Mouse (Mus musculus) CH12.LX (cell line): ENCODE measurements around the gene Atoh7. TPM values are rescaled to one million over a fixed set of nuclear protein-coding genes. Genes with fewer than 3 reads are reported as not detected.

Source experiments
- DNase-seq: peaks from one replicate; pipeline ENCODE4 v3.0.0-alpha.2; 2013; ENCODE audit errors: extremely low read depth
- H3K27ac ChIP-seq: 2 replicates; pipeline ENCODE4 v1.5.1; 2012; ENCODE audit warnings: low read depth, mild to moderate bottlenecking, control low read depth, moderate library complexity; ENCODE audit not compliant: insufficient read depth
- H3K27me3 ChIP-seq: replicated peaks from 2 replicates; pipeline ENCODE3; 2012; ENCODE audit warnings: inconsistent platforms
- H3K36me3 ChIP-seq, 2 experiments: replicated peaks in 1 of 2; 2 replicates each; pipeline versions ENCODE3 to v1.6.1; 2012; ENCODE audit warnings: inconsistent platforms in 1 of 2, low read length in 1 of 2, mild to moderate bottlenecking in 1 of 2, mixed read lengths in 1 of 2, moderate library complexity in 1 of 2; ENCODE audit not compliant: control insufficient read depth in 1 of 2, insufficient read depth in 1 of 2
- H3K4me1 ChIP-seq, 2 experiments: 2 replicates each; pipeline ENCODE4 v1.6.1; 2012; ENCODE audit warnings: inconsistent platforms in 1 of 2, moderate library complexity in 1 of 2; ENCODE audit not compliant: insufficient read depth in 2 of 2, control insufficient read depth in 1 of 2
- H3K4me2 ChIP-seq: 2 replicates; pipeline ENCODE4 v1.6.1; 2012; ENCODE audit warnings: low read depth, mild to moderate bottlenecking, control low read depth; ENCODE audit not compliant: poor library complexity, insufficient read depth, severe bottlenecking
- H3K4me3 ChIP-seq, 3 experiments: fragments of 150-350 bp in 1 of 3; sonication (generic) in 1 of 3; replicated peaks in 1 of 3; 2 replicates each; pipeline versions ENCODE3 to v1.5.1; 2011 to 2012; ENCODE audit warnings: low read depth in 2 of 3, low read length in 2 of 3, mild to moderate bottlenecking in 2 of 3, moderate library complexity in 2 of 3, control low read depth in 1 of 3, improper control_type of control experiment in 1 of 3, inconsistent platforms in 1 of 3, mixed read lengths in 1 of 3; ENCODE audit not compliant: poor library complexity in 1 of 3
- H3K79me2 ChIP-seq: replicated peaks from 2 replicates; pipeline ENCODE4 v1.6.1; 2012; ENCODE audit warnings: mild to moderate bottlenecking, moderate library complexity; ENCODE audit not compliant: control insufficient read depth, poor library complexity, insufficient read depth, severe bottlenecking; ENCODE audit errors: extremely low read depth
- H3K9ac ChIP-seq: 2 replicates; pipeline ENCODE4 v1.6.1; 2012; ENCODE audit warnings: low read depth, mild to moderate bottlenecking, control low read depth, moderate library complexity; ENCODE audit not compliant: insufficient read depth
- H3K9me3 ChIP-seq: replicated peaks from 2 replicates; pipeline ENCODE3; 2012; ENCODE audit warnings: low read length, inconsistent platforms, mixed read lengths
- BHLHE40 ChIP-seq: IDR thresholded peaks from 2 replicates; pipeline ENCODE4 v1.6.1; 2011; ENCODE audit warnings: mild to moderate bottlenecking, low read depth, low read length, improper control_type of control experiment
- CHD2 ChIP-seq: IDR thresholded peaks from 2 replicates; pipeline ENCODE4 v1.6.1; 2011; ENCODE audit warnings: low read length, improper control_type of control experiment
- E2F4 ChIP-seq: IDR thresholded peaks from 2 replicates; pipeline ENCODE4 v1.6.1; 2011; ENCODE audit warnings: low read depth, low read length, improper control_type of control experiment; ENCODE audit not compliant: insufficient replicate concordance
- ELF1 ChIP-seq: IDR thresholded peaks from 2 replicates; pipeline ENCODE4 v1.6.1; 2014; ENCODE audit warnings: low read depth, mild to moderate bottlenecking, inconsistent platforms, low read length, improper control_type of control experiment
- ETS1 ChIP-seq: conservative IDR thresholded peaks from 2 replicates; pipeline ENCODE4 v1.6.1; 2012; ENCODE audit warnings: low read depth, mild to moderate bottlenecking, inconsistent platforms, low read length, improper control_type of control experiment, moderate library complexity
- IRF4 ChIP-seq: IDR thresholded peaks from 2 replicates; pipeline ENCODE4 v1.6.1; 2014; ENCODE audit warnings: low read depth, mild to moderate bottlenecking, inconsistent platforms, low read length, improper control_type of control experiment
- JUND ChIP-seq: conservative IDR thresholded peaks from 2 replicates; pipeline ENCODE4 v1.6.1; 2011; ENCODE audit warnings: low read depth, low read length, improper control_type of control experiment
- KAT2A ChIP-seq: IDR thresholded peaks from 2 replicates; pipeline ENCODE4 v1.6.1; 2012; ENCODE audit warnings: low read length, improper control_type of control experiment, inconsistent platforms; ENCODE audit not compliant: insufficient replicate concordance
- MAFK ChIP-seq: IDR thresholded peaks from 2 replicates; pipeline ENCODE4 v1.6.1; 2011; ENCODE audit warnings: low read length, improper control_type of control experiment; ENCODE audit not compliant: insufficient replicate concordance
- MAZ ChIP-seq: IDR thresholded peaks from 2 replicates; pipeline ENCODE4 v1.6.1; 2012; ENCODE audit warnings: low read depth, mild to moderate bottlenecking, inconsistent platforms, low read length, improper control_type of control experiment, moderate library complexity
- MEF2A ChIP-seq: IDR thresholded peaks from 2 replicates; pipeline ENCODE4 v1.6.1; 2014; ENCODE audit warnings: low read depth, mild to moderate bottlenecking, inconsistent platforms, low read length, improper control_type of control experiment, borderline replicate concordance
- MXI1 ChIP-seq: IDR thresholded peaks from 2 replicates; pipeline ENCODE4 v1.6.1; 2011; ENCODE audit warnings: mild to moderate bottlenecking, low read depth, low read length, improper control_type of control experiment
- MYC ChIP-seq: IDR thresholded peaks from 2 replicates; pipeline ENCODE4 v1.6.1; 2011; ENCODE audit warnings: low read depth, mild to moderate bottlenecking, improper control_type of control experiment, low read length
- NELFE ChIP-seq: IDR thresholded peaks from 2 replicates; pipeline ENCODE4 v1.6.1; 2011; ENCODE audit warnings: low read depth, low read length, improper control_type of control experiment
- PAX5 ChIP-seq: IDR thresholded peaks from 2 replicates; pipeline ENCODE4 v1.6.1; 2012; ENCODE audit warnings: low read length, inconsistent platforms, mixed read lengths
- POLR2A ChIP-seq: IDR thresholded peaks from 2 replicates; pipeline ENCODE4 v1.6.1; 2011; ENCODE audit warnings: low read depth, mild to moderate bottlenecking, improper control_type of control experiment, low read length
- POLR2AphosphoS2 ChIP-seq: IDR thresholded peaks from 2 replicates; pipeline ENCODE4 v1.6.1; 2011; ENCODE audit warnings: low read depth, low read length, improper control_type of control experiment
- RAD21 ChIP-seq: IDR thresholded peaks from 2 replicates; pipeline ENCODE4 v1.6.1; 2011; ENCODE audit warnings: low read depth, mild to moderate bottlenecking, low read length, improper control_type of control experiment, moderate library complexity
- RCOR1 ChIP-seq: conservative IDR thresholded peaks from 2 replicates; pipeline ENCODE4 v1.6.1; 2012; ENCODE audit warnings: low read depth, mild to moderate bottlenecking, inconsistent platforms, low read length, improper control_type of control experiment
- TBP ChIP-seq: conservative IDR thresholded peaks from 2 replicates; pipeline ENCODE4 v1.6.1; 2011; ENCODE audit warnings: low read depth, low read length, improper control_type of control experiment
- TCF12 ChIP-seq: IDR thresholded peaks from 2 replicates; pipeline ENCODE4 v1.6.1; 2014; ENCODE audit warnings: low read depth, mild to moderate bottlenecking, inconsistent platforms, low read length, improper control_type of control experiment
- USF1 ChIP-seq: IDR thresholded peaks from 2 replicates; pipeline ENCODE4 v1.6.1; 2014; ENCODE audit warnings: low read depth, mild to moderate bottlenecking, inconsistent platforms, low read length, improper control_type of control experiment
- USF2 ChIP-seq: conservative IDR thresholded peaks from 2 replicates; pipeline ENCODE4 v1.6.1; 2011; ENCODE audit warnings: low read depth, low read length, improper control_type of control experiment
- dilution Hi-C: fragments of 300-500 bp; cut with MboI; formaldehyde crosslinking; loops from 2 replicates; pipeline ENCODE4 v1.14.3; 2020; ENCODE audit warnings: low sequenced_read_pairs; ENCODE audit not compliant: extremely low pct_unique_long_range_greater_than_20kb, extremely low pct_ligation_motif_present
- in situ Hi-C: fragments of 300-500 bp; cut with MboI; formaldehyde crosslinking; loops from 3 replicates; pipeline ENCODE4 v1.14.3; 2019; ENCODE audit warnings: low sequenced_read_pairs, low pct_ligation_motif_present, low pct_unique_long_range_greater_than_20kb, mixed read lengths
- polyA plus RNA-seq: library from polyadenylated mRNA; unstranded; fragments of >175 nt; gene quantifications from 2 replicates; pipeline ENCODE4 v1.2.1, GENCODE M21; 2012; ENCODE audit warnings: low read depth; ENCODE audit not compliant: insufficient read length
- total RNA-seq, 2 experiments: library from RNA; depleted of rRNA; stranded (reverse); fragments of 300-350 nt in 1 of 2; fragments of >200 nt in 1 of 2; gene quantifications; 2 replicates each; pipeline ENCODE4 v1.2.3; 2012 to 2014

Atoh7 gene
- total and polyA plus RNA-seq, 3 experiments, result not detected

DNA sequence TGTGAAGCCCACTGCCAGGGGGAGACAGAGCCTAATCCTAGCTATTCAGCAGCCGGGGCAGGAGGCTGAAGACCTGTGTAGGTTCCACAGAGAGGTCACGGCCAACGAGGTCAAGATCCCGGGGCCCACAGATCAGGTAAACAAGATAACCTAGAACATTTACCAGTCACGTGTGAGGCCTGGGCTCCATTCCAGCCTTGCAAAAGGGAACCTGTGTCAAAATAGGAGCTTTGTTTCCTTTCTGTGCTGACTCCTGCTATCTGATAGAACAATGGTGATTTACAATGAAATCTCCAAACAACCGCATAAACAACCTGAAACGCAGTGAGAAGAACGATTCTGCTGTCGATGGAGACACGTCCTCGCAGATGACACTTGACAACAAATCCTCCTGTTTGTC lies 39.0 kb upstream of the Atoh7 start:
- no peak overlapping the region for H3K9ac ChIP-seq
- dilution Hi-C loops (no loop called here), in situ Hi-C loops (no loop called here)
- no peak overlapping the region for H3K27ac ChIP-seq
- no peak for DNase-seq
- no peak overlapping the region for H3K4me3 ChIP-seq
- no peaks in the 10 kb centered on the region for H3K27me3 ChIP-seq
- H3K79me2 ChIP-seq, result no peaks in the 10 kb centered on the region
- no peaks in the 10 kb centered on the region for H3K4me1 ChIP-seq
- H3K9me3 ChIP-seq, result no peaks in the 10 kb centered on the region
- TF ChIP-seq BHLHE40 (no peak), KAT2A (no peak), RCOR1 (no peak), JUND (no peak), USF1 (no peak), USF2 (no peak), MEF2A (no peak), TBP (no peak), POLR2AphosphoS2 (no peak), RAD21 (no peak), TCF12 (no peak), CHD2 (no peak), ETS1 (no peak), NELFE (no peak), POLR2A (no peak)
- H3K36me3 ChIP-seq, result no peaks in the 10 kb centered on the region
- H3K4me2 ChIP-seq, result no peak overlapping the region

- Histone ChIP-seq H3K4me3 (no peak overlapping the region), H3K4me2 (no peak overlapping the region), H3K27me3 (no peaks in the 10 kb centered on the region), H3K79me2 (no peaks in the 10 kb centered on the region), H3K27ac (no peak overlapping the region), H3K36me3 (no peaks in the 10 kb centered on the region), H3K9me3 (no peaks in the 10 kb centered on the region), H3K4me1 (peaks cover 0 to 5% of the 10 kb centered on the region in 2 experiments; a peak in 1 of 4 replicates), H3K9ac (no peak overlapping the region)
- TF ChIP-seq IRF4, result no peak
- no peak for TF ChIP-seq PAX5
- no peak for TF ChIP-seq RCOR1
- no peak for TF ChIP-seq MAFK
- no peak for TF ChIP-seq MEF2A
- TF ChIP-seq CHD2, result no peak
- no peak for TF ChIP-seq MXI1
- TF ChIP-seq POLR2A, result no peak
- no peak for TF ChIP-seq MAZ
- no peak for TF ChIP-seq E2F4
- no peak for TF ChIP-seq MYC
- TF ChIP-seq ELF1, result no peak
- in situ Hi-C loops, result no loop called here
- no peak for DNase-seq
- dilution Hi-C loops, result no loop called here
Observed at GRCm38 (mm10) chr10:63061266-63061665, 38.2 kb upstream of the Atoh7 start.
